7 mouse cellular contexts compared by ENCODE assay signal in genomic region chr12:3855762-3856501, GRCm38 (mm10). TPM values are rescaled to one million over a fixed set of nuclear protein-coding genes. Genes with fewer than 3 reads are reported as not detected.
DNase-seq lines count a peak whose midpoint lies in the region; ATAC-seq lines count a peak whose summit lies in the region.

No protein-coding gene starts in this region.

- no peak overlapping the region for H3K4me2 ChIP-seq in forebrain, embryonic 16.5 days (ENCODE audit: low read length)
- no peak overlapping the region for H3K4me2 ChIP-seq in hindbrain, embryonic 13.5 days
- H3K4me2 ChIP-seq in limb, embryonic 12.5 days = no peak overlapping the region
- H3K4me2 ChIP-seq in midbrain, embryonic 13.5 days (replicated peaks) = no peak overlapping the region
- H3K4me2 ChIP-seq in stomach, embryonic 14.5 days (replicated peaks; ENCODE audit: low read depth, low read length) = no peak overlapping the region

- no peak overlapping the region for H3K4me3 ChIP-seq in forebrain, embryonic 16.5 days (replicated peaks; ENCODE audit: low read length)
- no peak overlapping the region for H3K4me3 ChIP-seq in hindbrain, embryonic 13.5 days
- no peak overlapping the region for H3K4me3 ChIP-seq in limb, embryonic 12.5 days (replicated peaks)
- no peak overlapping the region for H3K4me3 ChIP-seq in midbrain, embryonic 13.5 days (replicated peaks)
- no peak overlapping the region for H3K4me3 ChIP-seq in stomach, embryonic 14.5 days (ENCODE audit: low read depth, low read length)

- 0 out of 2 replicates have a peak, but pooled peaks cover 2% of the 10 kb centered on the region for H3K36me3 ChIP-seq in forebrain, embryonic 16.5 days (ENCODE audit: control insufficient read depth, insufficient read depth)
- H3K36me3 ChIP-seq in hindbrain, embryonic 13.5 days = peaks cover 38% of the 10 kb centered on the region
- H3K36me3 ChIP-seq in limb, embryonic 12.5 days = peaks cover 55% of the 10 kb centered on the region
- H3K36me3 ChIP-seq in midbrain, embryonic 13.5 days = peaks cover 17% of the 10 kb centered on the region
- peaks cover 29% of the 10 kb centered on the region for H3K36me3 ChIP-seq in stomach, embryonic 14.5 days (ENCODE audit: control insufficient read depth, insufficient read depth, low read length)

- H3K27me3 ChIP-seq in forebrain, embryonic 16.5 days (replicated peaks; ENCODE audit: control insufficient read depth, insufficient read depth, low read length) = no peaks in the 10 kb centered on the region
- no peaks in the 10 kb centered on the region for H3K27me3 ChIP-seq in hindbrain, embryonic 13.5 days
- H3K27me3 ChIP-seq in limb, embryonic 12.5 days = no peaks in the 10 kb centered on the region
- no peaks in the 10 kb centered on the region for H3K27me3 ChIP-seq in midbrain, embryonic 13.5 days
- no peaks in the 10 kb centered on the region for H3K27me3 ChIP-seq in stomach, embryonic 14.5 days (ENCODE audit: control insufficient read depth, insufficient read depth, low read length)

- ATAC-seq in forebrain, embryonic 16.5 days = peak; percentile 26; the same call in 1 of the 2 replicates
- ATAC-seq in hindbrain, embryonic 13.5 days (ENCODE audit: low FRiP score) = no peak
- ATAC-seq in limb, embryonic 12.5 days (ENCODE audit: insufficient number of reproducible peaks, insufficient read depth, low FRiP score, low TSS enrichment, low read depth) = no peak
- peak; percentile 22; the same call in 1 of the 2 replicates for ATAC-seq in midbrain, embryonic 13.5 days
- peak; percentile 70 for ATAC-seq in stomach, embryonic 14.5 days (ENCODE audit: insufficient number of reproducible peaks, insufficient read depth, low FRiP score, low read depth)

- DNase-seq in MEL-GATA-1-ER (ENCODE audit: extremely low read depth, low read depth) = peak; percentile 59
- peak; percentile 65 to 82 for DNase-seq in adrenal gland, postnatal 36 days

- H3K9me3 ChIP-seq in forebrain, embryonic 16.5 days (ENCODE audit: control insufficient read depth, low read length) = no peaks in the 10 kb centered on the region
- H3K9me3 ChIP-seq in hindbrain, embryonic 13.5 days = no peaks in the 10 kb centered on the region
- no peaks in the 10 kb centered on the region for H3K9me3 ChIP-seq in limb, embryonic 12.5 days
- H3K9me3 ChIP-seq in midbrain, embryonic 13.5 days = no peaks in the 10 kb centered on the region
- no peaks in the 10 kb centered on the region for H3K9me3 ChIP-seq in stomach, embryonic 14.5 days (ENCODE audit: control insufficient read depth, low read depth, low read length)

- WGBS in forebrain, embryonic 16.5 days = 64% methylated on average over 7 of the region's 7 CpGs
- WGBS in hindbrain, embryonic 13.5 days = 57% methylated on average over 7 of the region's 7 CpGs
- 61% methylated on average over 7 of the region's 7 CpGs for WGBS in limb, embryonic 12.5 days
- WGBS in midbrain, embryonic 13.5 days = 75% methylated on average over 7 of the region's 7 CpGs
- 44% methylated on average over 7 of the region's 7 CpGs for WGBS in stomach, embryonic 14.5 days

- H3K9ac ChIP-seq in forebrain, embryonic 16.5 days (replicated peaks; ENCODE audit: low read depth, low read length) = no peak overlapping the region
- H3K9ac ChIP-seq in hindbrain, embryonic 13.5 days = peak overlapping the region; percentile 10; the same call in 1 of the 2 replicates
- H3K9ac ChIP-seq in limb, embryonic 12.5 days (replicated peaks) = no peak overlapping the region
- no peak overlapping the region for H3K9ac ChIP-seq in midbrain, embryonic 13.5 days (replicated peaks)
- H3K9ac ChIP-seq in stomach, embryonic 14.5 days (replicated peaks; ENCODE audit: low read depth, low read length) = no peak overlapping the region

- no peak overlapping the region for H3K27ac ChIP-seq in forebrain, embryonic 16.5 days (ENCODE audit: low read length)
- peak overlapping the region; percentile 56; the same call in 1 of the 2 replicates for H3K27ac ChIP-seq in hindbrain, embryonic 13.5 days
- peak overlapping the region; percentile 51 for H3K27ac ChIP-seq in limb, embryonic 12.5 days
- H3K27ac ChIP-seq in midbrain, embryonic 13.5 days = no peak overlapping the region
- H3K27ac ChIP-seq in stomach, embryonic 14.5 days (ENCODE audit: low read length) = peak overlapping the region; percentile 77

- H3K4me1 ChIP-seq in forebrain, embryonic 16.5 days (replicated peaks; ENCODE audit: control insufficient read depth, insufficient read depth, low read length) = no peaks in the 10 kb centered on the region; the same call in 1 of the 2 replicates
- H3K4me1 ChIP-seq in hindbrain, embryonic 13.5 days (replicated peaks) = peaks cover 18% of the 10 kb centered on the region
- H3K4me1 ChIP-seq in limb, embryonic 12.5 days (replicated peaks) = peaks cover 10% of the 10 kb centered on the region
- peaks cover 4% of the 10 kb centered on the region; the same call in 1 of the 2 replicates for H3K4me1 ChIP-seq in midbrain, embryonic 13.5 days (replicated peaks)
- peaks cover 27% of the 10 kb centered on the region for H3K4me1 ChIP-seq in stomach, embryonic 14.5 days (ENCODE audit: control insufficient read depth, insufficient read depth, low read length)

RNA-seq across cellular contexts. Expression of gene Dnmt3a, which starts 50.1 kb away (rescaled TPM):
- 10 to 100 TPM; 51.6 to 52.4 TPM for total RNA-seq in adrenal gland, postnatal 36 days (2021)
- 86.3 and 86.6 TPM in 2 replicates for polyA plus RNA-seq in forebrain, embryonic 16.5 days (2015; fragmentation: Nextera tagmentation; extraction: Ambion mirVana)
- 126 and 132 TPM in 2 replicates for polyA plus RNA-seq in hindbrain, embryonic 13.5 days (2015; fragmentation: Nextera tagmentation; extraction: Ambion mirVana)
- polyA plus RNA-seq in limb, embryonic 12.5 days (2016; fragmentation: Nextera tagmentation; extraction: Ambion mirVana) = 260 and 282 TPM in 2 replicates
- 111 and 124 TPM in 2 replicates for polyA plus RNA-seq in midbrain, embryonic 13.5 days (2015; fragmentation: Nextera tagmentation; extraction: Ambion mirVana)
- polyA plus RNA-seq in stomach, embryonic 14.5 days (2014; fragmentation: Nextera tagmentation; extraction: Ambion mirVana) = 77.9 and 83.1 TPM in 2 replicates

Comparison
In these comparisons a context has a peak if more than half of its experiments do, and no peak if none do; other contexts are left out.
1. ATAC-seq: peak in forebrain, embryonic 16.5 days (single experiment), midbrain, embryonic 13.5 days (single experiment) and stomach, embryonic 14.5 days (single experiment); none in hindbrain, embryonic 13.5 days (single experiment) and limb, embryonic 12.5 days (single experiment).
2. H3K27ac ChIP-seq: peak in hindbrain, embryonic 13.5 days (single experiment), limb, embryonic 12.5 days (single experiment) and stomach, embryonic 14.5 days (single experiment); none in forebrain, embryonic 16.5 days (single experiment) and midbrain, embryonic 13.5 days (single experiment).